Mouse (Mus musculus): ENCODE results near the gene Hoxa9.

Gene Hoxa9

DNA sequence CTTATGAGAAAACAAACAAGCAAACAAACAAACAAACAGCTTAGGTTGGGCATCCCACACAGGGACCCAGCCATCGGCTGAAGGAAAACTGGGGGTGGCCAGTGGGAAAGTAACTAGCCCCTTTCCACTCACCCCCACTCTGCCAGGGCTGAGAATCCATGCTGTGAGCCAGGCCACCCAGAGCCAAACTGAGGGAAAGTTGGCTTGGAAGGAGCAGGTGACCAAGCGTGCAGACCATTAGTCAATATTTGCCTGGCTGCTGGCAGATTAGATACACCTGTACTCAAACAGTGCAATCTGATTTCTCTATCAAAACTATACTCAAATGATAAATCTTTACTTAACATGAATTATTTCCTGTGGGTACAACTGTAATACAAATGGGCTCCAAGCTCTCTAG is 48.9 kb downstream of the Hoxa9 start:
- no peak for DNase-seq (ENCODE audit: low read depth)

- no peak for DNase-seq (ENCODE audit: low read depth)
These were observed 50.2 kb downstream of the Hoxa9 start for GRCm38 (mm10) chr6:52180726-52181125.

DNA sequence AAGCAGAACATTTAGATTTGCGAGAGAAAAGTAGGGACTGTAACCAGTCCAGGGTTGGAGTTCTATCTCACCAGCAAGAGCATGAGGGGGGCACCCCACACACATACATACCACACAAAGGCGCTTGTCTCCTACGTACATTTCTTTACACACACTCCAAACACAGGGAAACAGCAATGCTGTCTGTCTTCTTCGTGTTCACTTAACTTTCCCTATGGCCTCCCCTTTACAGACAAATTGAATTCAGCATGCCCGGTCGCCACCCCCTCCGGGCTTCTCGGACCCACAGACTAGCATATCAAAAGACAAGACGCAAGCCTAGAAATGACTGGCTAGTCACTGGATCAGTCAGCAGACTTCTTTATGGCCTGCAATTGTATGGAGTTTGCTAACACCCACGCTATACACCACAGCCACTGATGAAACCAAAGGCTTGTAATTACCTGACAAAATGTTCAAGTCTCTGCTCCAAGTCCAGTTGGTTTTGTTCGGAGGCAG is 50.6 kb downstream of the Hoxa9 start:
- DNase-seq (ENCODE audit: low read depth): no peak

DNA sequence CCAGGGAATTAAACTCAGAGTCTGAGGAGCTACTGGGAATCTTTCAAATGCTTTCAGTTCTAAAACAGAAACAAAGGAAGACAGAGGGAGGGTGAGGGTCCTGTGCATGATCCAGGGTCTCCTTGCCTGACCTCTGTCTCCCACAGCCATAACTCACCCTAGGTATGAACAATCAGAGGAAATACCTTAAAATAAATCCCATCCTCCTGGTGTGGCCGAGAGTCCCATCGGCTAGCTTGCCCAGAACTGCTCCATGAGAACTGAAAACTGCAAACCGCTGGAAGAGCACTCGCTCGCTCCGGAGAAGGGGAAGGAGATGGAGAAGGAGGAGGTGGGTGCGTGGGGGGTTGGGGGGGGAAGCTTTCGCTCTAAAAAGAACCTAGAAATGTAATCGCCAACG is 51.2 kb downstream of the Hoxa9 start:
- DNase-seq (ENCODE audit: low read depth): no peak

- no peak for DNase-seq (ENCODE audit: low read depth)
These were observed 51.8 kb downstream of the Hoxa9 start for GRCm38 (mm10) chr6:52178918-52179665.

GRCm38 (mm10) chr6:52177806-52178205 is 53.1 kb downstream of the Hoxa9 start:
- DNase-seq (ENCODE audit: low read depth): no peak

DNA sequence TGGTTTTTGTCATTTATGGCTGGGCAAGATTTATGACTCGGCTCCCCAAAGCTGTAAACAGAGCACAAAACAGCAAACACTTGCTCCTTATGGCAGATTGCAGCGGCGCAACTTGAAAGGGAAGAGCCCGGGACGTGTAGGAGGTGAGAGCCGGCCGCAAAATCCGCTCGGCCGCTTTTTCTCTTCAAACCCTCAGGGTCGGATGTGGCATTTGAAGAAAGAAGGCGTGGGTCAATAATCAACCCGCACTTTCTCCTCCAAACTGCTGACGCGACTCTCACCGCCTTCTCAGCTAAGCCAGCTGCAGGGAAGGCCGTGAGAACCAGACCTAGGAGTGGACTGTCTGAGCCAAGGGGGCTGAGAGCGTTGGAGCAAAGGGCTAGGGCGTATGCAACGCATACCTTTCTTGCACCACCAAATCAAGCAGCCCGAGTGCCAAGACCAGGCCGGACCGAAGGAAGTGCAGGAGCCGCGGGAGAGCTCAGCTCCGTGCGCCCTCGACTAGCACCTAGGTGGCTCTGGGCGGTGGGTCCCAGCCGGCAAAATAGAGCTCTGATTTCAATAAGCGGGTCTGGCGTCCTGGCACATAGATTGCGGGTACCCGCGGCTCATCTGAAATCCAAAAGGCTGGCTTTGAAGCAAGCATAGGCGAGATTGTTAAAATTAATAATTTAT is 53.7 kb downstream of the Hoxa9 start, which contains the start of gene 5730596B20Rik:
TSS of gene 5730596B20Rik (plus strand) at position 438 of the 675 bp plus-strand sequence.
- DNase-seq (ENCODE audit: low read depth): peak; percentile 31

- DNase-seq (ENCODE audit: low read depth): no peak
These were observed 54.5 kb downstream of the Hoxa9 start for GRCm38 (mm10) chr6:52176391-52176790.

- no peak for DNase-seq (ENCODE audit: low read depth)
These were observed 55.0 kb downstream of the Hoxa9 start for GRCm38 (mm10) chr6:52175864-52176263.

- no peak for DNase-seq (ENCODE audit: low read depth)
These were observed 55.7 kb downstream of the Hoxa9 start for GRCm38 (mm10) chr6:52174968-52175751.

DNA sequence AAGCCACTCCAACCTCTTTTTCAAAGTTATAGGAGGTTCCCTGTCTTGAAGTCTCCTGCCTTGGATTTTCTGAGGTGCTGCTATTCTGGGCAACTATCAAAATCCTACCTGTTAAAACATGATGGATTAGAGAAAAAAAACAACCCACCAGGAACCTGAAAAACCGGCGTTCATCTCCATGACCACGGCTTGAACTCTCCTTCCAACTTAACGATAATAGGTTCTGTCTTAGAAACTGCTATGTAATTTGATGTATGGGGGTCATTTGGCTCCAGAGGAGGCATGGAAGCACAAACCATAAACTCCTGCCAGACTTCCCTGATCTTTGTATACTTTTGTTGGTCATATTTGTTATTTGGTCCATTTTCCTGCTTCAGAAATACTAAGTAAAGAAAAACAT is 57.2 kb downstream of the Hoxa9 start:
- no peak for DNase-seq (ENCODE audit: low read depth)
